Mouse (Mus musculus) spleen, postnatal 36 days (tissue): ENCODE data around the gene Bbs12.
A peak's percentile ranks its signal among the peaks of the same experiment; 100 is the strongest.

Experiments
- DNase-seq, 2 experiments: peaks; one replicate each; pipeline ENCODE4 v3.0.0; 2022; ENCODE audit warnings: low spot score in 2 of 2, mixed read lengths in 1 of 2

The Bbs12 gene

GRCm38 (mm10) chr3:37312370-37312941 is at the start of gene Bbs12, which contains the start of gene Cetn4:
TSS of gene Bbs12 (plus strand) at chr3:37312554.
TSS of gene Cetn4 (minus strand) at chr3:37312708.
- peak; percentile 91 to 92 for DNase-seq

GRCm38 (mm10) chr3:37268338-37268737 is 44.0 kb upstream of the Bbs12 start:
- DNase-seq = no peak

- no peak for DNase-seq
Measured at GRCm38 (mm10) chr3:37269926-37270325, 42.4 kb upstream of the Bbs12 start.

- DNase-seq = peak; percentile 29 to 38
Measured at GRCm38 (mm10) chr3:37271209-37271608, 41.1 kb upstream of the Bbs12 start.

GRCm38 (mm10) chr3:37273092-37273491 is 39.3 kb upstream of the Bbs12 start:
- no peak for DNase-seq

- no peak for DNase-seq
Measured at GRCm38 (mm10) chr3:37274661-37275060, 37.7 kb upstream of the Bbs12 start.

GRCm38 (mm10) chr3:37280221-37280620 is 32.1 kb upstream of the Bbs12 start:
- DNase-seq = no peak

- DNase-seq = peak; percentile 27 to 42
Measured at GRCm38 (mm10) chr3:37280871-37281270, 31.5 kb upstream of the Bbs12 start.

- DNase-seq = no peak
Measured at GRCm38 (mm10) chr3:37282299-37282922, 29.9 kb upstream of the Bbs12 start.

- no peak for DNase-seq
Measured at GRCm38 (mm10) chr3:37283234-37283633, 29.1 kb upstream of the Bbs12 start.

- no peak for DNase-seq
Measured at GRCm38 (mm10) chr3:37289237-37289636, 23.1 kb upstream of the Bbs12 start.

- DNase-seq = no peak
Measured at GRCm38 (mm10) chr3:37290881-37291541, 21.3 kb upstream of the Bbs12 start.

GRCm38 (mm10) chr3:37291929-37292328 is 20.4 kb upstream of the Bbs12 start:
- DNase-seq = no peak

- DNase-seq = no peak
Measured at GRCm38 (mm10) chr3:37292654-37293053, 19.7 kb upstream of the Bbs12 start.

GRCm38 (mm10) chr3:37299470-37299869 is 12.9 kb upstream of the Bbs12 start:
- DNase-seq = no peak

GRCm38 (mm10) chr3:37302685-37303084 is 9.7 kb upstream of the Bbs12 start:
- DNase-seq = peak; percentile 29 to 46

GRCm38 (mm10) chr3:37303392-37304139 is 8.8 kb upstream of the Bbs12 start:
- DNase-seq = no peak

- no peak for DNase-seq
Measured at GRCm38 (mm10) chr3:37311897-37312369, 421 bp upstream of the Bbs12 start.

GRCm38 (mm10) chr3:37313371-37313770 is 1.0 kb downstream of the Bbs12 start:
- DNase-seq = peak; percentile 10 to 22

GRCm38 (mm10) chr3:37316233-37316632 is 3.9 kb downstream of the Bbs12 start:
- DNase-seq = no peak

- DNase-seq = no peak
Measured at GRCm38 (mm10) chr3:37324310-37324709, 12.0 kb downstream of the Bbs12 start.
